Mouse (Mus musculus) lung, embryonic 15.5 days (tissue): Measurements from ENCODE around the gene Zmynd10. TPM values are rescaled to one million over a fixed set of nuclear protein-coding genes. Genes with fewer than 3 reads are reported as not detected.

Experiments used
- ATAC-seq: fragments of 200-750 bp; cut with Nextera tagmentation; 2 replicates; pipeline ENCODE4 v1.8.0; 2017; ENCODE audit warnings: moderate number of reproducible peaks, borderline replicate concordance; ENCODE audit not compliant: low FRiP score, low TSS enrichment; ENCODE audit errors: extremely low read depth
- H3K27ac ChIP-seq: fragments of 300-500 bp; sonication (generic); 2 replicates; pipeline ENCODE4 v1.5.1; 2015; ENCODE audit warnings: moderate library complexity, mild to moderate bottlenecking, inconsistent platforms
- H3K27me3 ChIP-seq: fragments of 300-500 bp; sonication (generic); 2 replicates; pipeline ENCODE4 v1.6.1; 2015; ENCODE audit warnings: inconsistent platforms
- H3K36me3 ChIP-seq: fragments of 300-500 bp; sonication (generic); 2 replicates; pipeline ENCODE4 v1.6.1; 2015; ENCODE audit warnings: inconsistent platforms
- H3K4me1 ChIP-seq: fragments of 300-500 bp; sonication (generic); 2 replicates; pipeline ENCODE4 v1.6.1; 2015; ENCODE audit warnings: inconsistent platforms
- H3K4me2 ChIP-seq: fragments of 300-500 bp; sonication (generic); 2 replicates; pipeline ENCODE4 v1.6.1; 2015; ENCODE audit warnings: inconsistent platforms, mild to moderate bottlenecking, moderate library complexity
- H3K4me3 ChIP-seq: fragments of 300-500 bp; sonication (generic); 2 replicates; pipeline ENCODE4 v1.5.1; 2015; ENCODE audit warnings: mild to moderate bottlenecking, inconsistent platforms
- H3K9ac ChIP-seq: fragments of 300-500 bp; sonication (generic); 2 replicates; pipeline ENCODE4 v1.6.1; 2015; ENCODE audit warnings: inconsistent platforms
- H3K9me3 ChIP-seq: fragments of 300-500 bp; sonication (generic); 2 replicates; pipeline ENCODE4 v1.6.1; 2016; ENCODE audit warnings: inconsistent platforms
- WGBS: fragments of 180-500 bp; shearing (Covaris S2); methylation state at CpG from one replicate; pipeline ENCODE4 v1.1.7; 2015; 5-methylcytosine and 5-hydroxymethylcytosine counted together
- polyA plus RNA-seq: library from polyadenylated mRNA; unstranded; fragments of >200 nt; fragmentation: Nextera tagmentation; extraction: Ambion mirVana; gene quantifications from 2 replicates; pipeline ENCODE4 v1.2.1, GENCODE M21; 2015

The Zmynd10 gene
- polyA plus RNA-seq, 1 experiment from 2014 or later: 6.8 TPM

DNA sequence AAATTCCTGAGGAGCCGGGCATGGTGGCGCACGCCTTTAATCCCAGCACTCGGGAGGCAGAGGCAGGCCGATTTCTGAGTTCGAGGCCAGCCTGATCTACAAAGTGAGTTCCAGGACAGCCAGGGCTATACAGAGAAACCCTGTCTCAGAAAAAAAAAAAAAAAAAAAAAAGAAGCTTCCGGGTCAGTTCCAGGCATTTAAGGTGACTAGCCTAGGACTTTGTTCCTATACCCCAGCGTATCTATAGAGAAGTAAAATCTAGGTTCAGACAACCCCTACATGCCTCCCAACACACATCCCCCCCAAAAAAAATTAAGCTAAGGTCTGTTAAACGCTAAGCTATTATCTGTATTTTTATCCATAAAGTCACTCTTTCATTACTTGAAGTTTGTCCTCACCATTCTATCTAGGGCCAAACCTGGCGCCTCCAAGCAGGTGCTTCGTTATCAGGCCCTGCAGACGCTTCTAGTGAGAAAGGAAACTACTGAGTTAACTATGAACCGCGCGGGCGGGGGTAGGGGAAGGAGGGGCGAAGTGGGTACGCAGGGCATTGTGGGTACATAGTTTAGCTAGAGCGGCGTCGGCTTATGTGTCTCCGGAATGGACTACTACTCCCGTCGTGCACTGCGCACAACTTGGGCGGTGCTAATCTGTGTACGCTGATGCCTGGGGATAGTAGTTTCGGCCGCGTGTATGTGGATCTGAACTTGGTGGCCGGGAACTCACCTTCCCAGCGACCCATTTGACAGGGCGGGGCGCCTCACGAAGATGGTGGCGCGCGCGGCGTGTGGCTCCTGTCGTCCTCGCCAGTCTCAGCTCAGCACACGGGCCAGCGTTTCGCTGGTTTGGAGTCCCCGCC lies 40.1 kb downstream of the Zmynd10 start, which contains the start of gene Ifrd2:
TSS of gene Ifrd2 (plus strand) at position 669 of the 859 bp plus-strand sequence.
- H3K9ac ChIP-seq: peak within 1 kb of the TSS; percentile 64
- peak; percentile 97 for ATAC-seq
- no peaks in the 10 kb centered on the region for H3K27me3 ChIP-seq
- peak within 1 kb of the TSS; percentile 41; the same call in 1 of the 2 replicates for H3K27ac ChIP-seq
- 11% methylated on average over 46 of the region's 46 CpGs for WGBS
- H3K4me1 ChIP-seq: peaks cover 32% of the 10 kb centered on the region
- peak within 1 kb of the TSS; percentile 79 for H3K4me3 ChIP-seq
- H3K4me2 ChIP-seq: peak within 1 kb of the TSS; percentile 79
- H3K9me3 ChIP-seq: no peaks in the 10 kb centered on the region
- peaks cover 38% of the 10 kb centered on the region for H3K36me3 ChIP-seq

DNA sequence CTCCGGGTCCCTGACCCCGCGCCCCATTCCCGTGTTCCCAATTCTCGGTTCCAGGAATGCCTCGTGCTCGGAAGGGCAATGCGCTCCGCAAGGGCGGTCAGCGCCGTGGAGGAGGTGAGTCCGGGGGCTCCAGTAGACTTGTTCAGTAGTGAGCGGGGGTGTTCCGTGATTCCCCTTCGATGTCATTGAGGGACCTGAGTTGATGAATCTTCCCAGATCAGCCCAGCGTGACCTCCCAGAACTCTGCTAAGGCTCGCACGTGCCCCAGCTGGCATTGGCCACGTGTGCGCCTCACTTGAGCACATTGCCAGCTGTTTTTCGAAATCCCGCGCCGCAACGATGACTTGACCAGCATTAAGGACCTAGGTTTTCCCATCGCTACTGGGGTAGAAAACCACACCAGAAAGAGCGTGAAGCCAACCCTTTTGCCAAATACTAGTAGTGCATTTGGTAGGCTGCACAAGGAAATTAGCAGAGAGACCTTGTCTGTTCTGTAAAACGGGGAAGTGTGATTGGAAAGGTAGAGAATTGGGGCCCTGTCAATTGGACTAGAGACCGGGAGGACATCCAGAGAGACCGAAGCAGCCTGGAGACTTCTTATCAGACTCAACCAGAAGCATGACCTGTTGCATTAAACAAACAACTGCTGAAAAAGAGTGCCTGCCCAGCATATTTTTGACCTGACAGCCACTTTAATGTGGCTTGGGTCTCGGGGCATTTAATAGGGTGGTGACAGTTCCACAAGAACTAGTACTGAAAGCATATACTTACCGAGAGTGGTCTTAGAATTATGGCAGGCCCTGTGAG lies 40.9 kb downstream of the Zmynd10 start:
- peak overlapping the region; percentile 79 for H3K4me2 ChIP-seq
- H3K9me3 ChIP-seq: no peaks in the 10 kb centered on the region
- no peak for ATAC-seq
- H3K4me3 ChIP-seq: peak overlapping the region; percentile 79
- peak overlapping the region; percentile 36; the same call in 1 of the 2 replicates for H3K27ac ChIP-seq
- peaks cover 41% of the 10 kb centered on the region for H3K36me3 ChIP-seq
- H3K9ac ChIP-seq: peak overlapping the region; percentile 64
- WGBS: under 1% methylated on average over 33 of the region's 33 CpGs
- H3K27me3 ChIP-seq: no peaks in the 10 kb centered on the region
- H3K4me1 ChIP-seq: peaks cover 24% of the 10 kb centered on the region

GRCm38 (mm10) chr9:107590058-107590772 lies 43.1 kb downstream of the Zmynd10 start:
- peak overlapping the region; percentile 18; the same call in 1 of the 2 replicates for H3K27ac ChIP-seq
- peak overlapping the region; percentile 79; the same call in 1 of the 2 replicates for H3K4me2 ChIP-seq
- no peak overlapping the region for H3K9ac ChIP-seq
- no peak for ATAC-seq
- H3K36me3 ChIP-seq: peaks cover 44% of the 10 kb centered on the region
- no peak overlapping the region for H3K4me3 ChIP-seq
- H3K27me3 ChIP-seq: no peaks in the 10 kb centered on the region
- WGBS: 71% methylated on average over 25 of the region's 25 CpGs
- peaks cover 24% of the 10 kb centered on the region for H3K4me1 ChIP-seq
- H3K9me3 ChIP-seq: no peaks in the 10 kb centered on the region

- ATAC-seq: no peak
- H3K4me2 ChIP-seq: no peak overlapping the region
- WGBS: 86% methylated on average over 6 of the region's 6 CpGs
These were observed 43.6 kb downstream of the Zmynd10 start for GRCm38 (mm10) chr9:107590773-107591060.

DNA sequence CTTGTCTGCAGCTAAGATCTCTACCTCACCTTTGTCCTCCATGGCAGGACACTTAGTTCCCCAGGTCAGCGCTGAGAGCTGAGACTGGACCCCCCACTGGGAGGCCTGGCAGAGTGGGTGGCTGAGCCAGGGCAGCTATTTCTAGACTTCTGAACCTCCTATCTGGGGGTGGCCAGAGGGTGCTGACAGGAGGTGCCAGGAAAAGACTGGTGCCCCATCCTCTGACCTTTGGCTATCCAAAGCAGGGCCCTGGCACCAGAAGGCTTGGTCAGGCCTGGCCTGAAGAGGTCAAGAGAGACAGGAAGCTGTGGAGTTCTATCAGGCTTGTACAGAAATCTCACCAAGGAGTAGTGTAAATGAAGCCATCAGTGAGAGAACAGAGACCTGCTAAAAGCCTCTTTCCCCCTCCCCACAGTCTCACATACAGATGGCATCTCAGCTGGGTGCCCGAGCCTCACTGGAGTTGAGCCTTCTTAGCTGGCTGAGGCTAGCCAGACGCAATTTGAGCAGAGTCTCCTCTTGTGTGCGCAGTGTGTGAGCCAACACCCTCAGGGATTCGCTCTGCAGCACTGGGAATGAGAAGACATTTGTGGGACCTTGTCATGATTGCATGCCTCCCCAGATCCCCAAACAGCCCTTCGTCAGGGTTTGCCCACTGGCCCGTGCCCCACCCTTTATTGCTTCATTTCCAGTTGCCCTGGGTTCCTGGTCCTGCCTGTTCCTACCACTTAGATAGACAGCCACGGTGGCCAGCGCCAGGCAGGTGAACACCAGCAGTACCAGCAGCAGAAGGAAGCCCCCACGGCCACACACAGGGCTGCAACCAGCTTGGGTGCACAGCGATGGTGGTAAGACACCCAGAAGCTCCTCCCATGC lies 46.2 kb downstream of the Zmynd10 start:
- WGBS: 86% methylated on average over 11 of the region's 11 CpGs
- peaks cover 44% of the 10 kb centered on the region for H3K36me3 ChIP-seq
- H3K27ac ChIP-seq: no peak overlapping the region
- no peak overlapping the region for H3K4me3 ChIP-seq
- H3K27me3 ChIP-seq: no peaks in the 10 kb centered on the region
- peaks cover 16% of the 10 kb centered on the region for H3K4me1 ChIP-seq
- H3K9me3 ChIP-seq: no peaks in the 10 kb centered on the region
- ATAC-seq: no peak
- H3K4me2 ChIP-seq: no peak overlapping the region
- H3K9ac ChIP-seq: no peak overlapping the region

More at GRCm38 (mm10) chr9:107590773-107591060, 43.6 kb downstream of the Zmynd10 start:
- H3K36me3 ChIP-seq: peaks cover 44% of the 10 kb centered on the region
- no peaks in the 10 kb centered on the region for H3K9me3 ChIP-seq
- no peak overlapping the region for H3K4me3 ChIP-seq
- no peaks in the 10 kb centered on the region for H3K27me3 ChIP-seq
- no peak overlapping the region for H3K9ac ChIP-seq
- peaks cover 24% of the 10 kb centered on the region for H3K4me1 ChIP-seq
- H3K27ac ChIP-seq: peak overlapping the region; percentile 18; the same call in 1 of the 2 replicates

GRCm38 (mm10) chr9:107594281-107595062 lies 47.4 kb downstream of the Zmynd10 start:
- Histone ChIP-seq H3K4me2 (no peak overlapping the region), H3K4me3 (no peak overlapping the region), H3K4me1 (peaks cover 5% of the 10 kb centered on the region), H3K27me3 (0 out of 2 replicates have a peak, but pooled peaks cover 6% of the 10 kb centered on the region), H3K9ac (no peak overlapping the region), H3K36me3 (peaks cover 44% of the 10 kb centered on the region), H3K27ac (no peak overlapping the region), H3K9me3 (no peaks in the 10 kb centered on the region)
- 79% methylated on average over 8 of the region's 8 CpGs for WGBS
- ATAC-seq: no peak

GRCm38 (mm10) chr9:107596619-107597569 lies 49.8 kb downstream of the Zmynd10 start:
- Histone ChIP-seq H3K9ac (no peak overlapping the region), H3K27me3 (0 out of 2 replicates have a peak, but pooled peaks cover 10% of the 10 kb centered on the region), H3K4me2 (no peak overlapping the region), H3K36me3 (peaks cover 23% of the 10 kb centered on the region), H3K4me1 (no peaks in the 10 kb centered on the region), H3K9me3 (no peaks in the 10 kb centered on the region), H3K27ac (no peak overlapping the region), H3K4me3 (no peak overlapping the region)
- 77% methylated on average over 11 of the region's 11 CpGs for WGBS
- no peak for ATAC-seq

- Histone ChIP-seq H3K36me3 (peaks cover 8% of the 10 kb centered on the region), H3K4me1 (peaks cover 5% of the 10 kb centered on the region; the same call in 1 of the 2 replicates), H3K4me3 (no peak overlapping the region), H3K9me3 (no peaks in the 10 kb centered on the region), H3K27me3 (0 out of 2 replicates have a peak, but pooled peaks cover 10% of the 10 kb centered on the region), H3K4me2 (no peak overlapping the region), H3K9ac (no peak overlapping the region), H3K27ac (no peak overlapping the region)
- no peak for ATAC-seq
- 65% methylated on average over 5 of the region's 5 CpGs for WGBS
These were observed 51.3 kb downstream of the Zmynd10 start for GRCm38 (mm10) chr9:107598385-107598784.

GRCm38 (mm10) chr9:107599433-107599832 lies 52.3 kb downstream of the Zmynd10 start:
- Histone ChIP-seq H3K27ac (no peak overlapping the region), H3K4me1 (peaks cover 9% of the 10 kb centered on the region; the same call in 1 of the 2 replicates), H3K36me3 (no peaks in the 10 kb centered on the region), H3K9me3 (no peaks in the 10 kb centered on the region), H3K27me3 (0 out of 2 replicates have a peak, but pooled peaks cover 10% of the 10 kb centered on the region), H3K9ac (no peak overlapping the region), H3K4me2 (no peak overlapping the region), H3K4me3 (no peak overlapping the region)
- WGBS: 79% methylated on average over 9 of the region's 9 CpGs
- ATAC-seq: no peak
